Mouse (Mus musculus) gastrocnemius, adult 18-20 months (tissue): ENCODE results near the gene Gm3468. TPM values are rescaled to one million over a fixed set of nuclear protein-coding genes. Genes with fewer than 3 reads are reported as not detected.
A peak's percentile ranks its signal among the peaks of the same experiment; 100 is the strongest.
"Not testable (repeated sequence)": the region's sequence is repeated elsewhere in the genome, so short reads cannot be mapped to it uniquely, and the experiment has no call there.

ENCODE experiments used
- DNase-seq: peaks from one replicate; pipeline ENCODE4 v3.0.0; 2021; ENCODE audit warnings: low spot score
- long read RNA-seq, 2 experiments: library from polyadenylated mRNA; stranded (forward); transcript quantifications; one replicate each; pipeline ENCODE4 v2.0.0; 2021
- total RNA-seq, 2 experiments: library from RNA; stranded (reverse); gene quantifications; 2 replicates each; pipeline ENCODE4 v1.2.3; 2021

The Gm3468 gene
- not detected for total RNA-seq
- long read RNA-seq, experiment 1, partial matches to known transcripts: 0 of 1 reads
- long read RNA-seq, experiment 1, other reads (novel, unspliced or antisense): 1 of 1 reads
- long read RNA-seq, experiment 2: 0 reads

GRCm38 (mm10) chr14:6108272-6108925 lies at the start of gene Gm3468:
TSS of gene Gm3468 (minus strand) at chr14:6108665.
- peak; percentile 4 for DNase-seq

- DNase-seq: not testable (repeated sequence)
These were observed 17.2 kb upstream of the Gm3468 start, which contains the start of gene Gm3476 for GRCm38 (mm10) chr14:6125707-6126106. TSS of gene Gm3476 (minus strand) at chr14:6125807.

DNA sequence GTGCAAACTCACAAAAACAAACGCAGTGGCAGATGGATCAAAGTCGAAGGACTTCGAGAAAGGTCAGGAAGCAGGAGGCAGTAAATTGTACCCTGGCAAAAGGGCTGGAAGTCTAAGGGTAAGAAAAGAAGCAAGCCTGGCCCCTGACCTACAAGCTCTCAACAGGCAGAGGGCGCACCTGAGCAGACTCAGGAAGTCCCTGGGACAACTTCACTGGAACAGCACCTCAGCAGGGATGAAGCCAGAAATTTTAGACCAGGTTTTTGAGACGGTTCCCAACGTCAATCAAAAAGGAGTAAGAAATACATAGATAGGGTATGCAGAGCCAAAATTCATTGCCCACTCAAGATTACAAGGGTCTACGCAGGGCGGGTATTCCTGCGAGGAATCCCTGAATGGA lies 965 bp downstream of the Gm3468 start:
- DNase-seq: not testable (repeated sequence)

DNA sequence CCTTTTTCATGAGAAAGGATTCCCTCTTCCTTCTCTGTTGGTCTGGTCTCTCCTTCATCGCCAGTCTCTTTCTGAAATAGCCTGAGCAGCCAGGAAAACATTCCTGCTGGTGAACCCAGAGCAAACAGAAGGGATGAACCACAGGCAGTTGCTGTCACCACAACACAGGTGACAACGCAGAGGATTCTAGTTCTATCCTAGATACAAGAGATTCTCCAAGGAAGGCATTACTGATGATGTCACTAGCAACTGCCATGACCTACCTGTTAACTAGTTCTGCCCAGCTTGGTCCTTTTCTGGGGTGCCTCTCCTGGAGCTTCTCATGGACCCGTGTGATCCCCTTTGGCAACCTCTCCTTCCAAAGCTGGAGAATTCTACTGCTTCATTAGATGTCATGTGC lies 14.6 kb downstream of the Gm3468 start, which contains the start of gene Gm8206:
TSS of gene Gm8206 (minus strand) at position 101 of the 400 bp plus-strand sequence.
- DNase-seq: not testable (repeated sequence)

GRCm38 (mm10) chr14:6058167-6058566 lies 50.3 kb downstream of the Gm3468 start, which contains the start of gene Gm6337:
TSS of gene Gm6337 (minus strand) at chr14:6058267.
- DNase-seq: not testable (repeated sequence)

Other genes with a start within 250 kb of the Gm3468 start
- gene Gm8237, start 228.3 kb downstream of the Gm3468 start, total RNA-seq: not detected
- not detected for gene Gm3248, start 146.9 kb downstream of the Gm3468 start, total RNA-seq
- not detected for gene Gm3453, start 129.5 kb downstream of the Gm3468 start, total RNA-seq
- gene Gm6337, start 50.4 kb downstream of the Gm3468 start, total RNA-seq: not detected
- gene Gm8206, start 14.7 kb downstream of the Gm3468 start, total RNA-seq: not detected
- gene Gm3476, start 17.1 kb upstream of the Gm3468 start, total RNA-seq: not detected
- not detected for gene Gm21560, start 110.6 kb upstream of the Gm3468 start, total RNA-seq
- not detected for gene Gm3411, start 178.6 kb upstream of the Gm3468 start, total RNA-seq
- gene Gm21103, start 196.2 kb upstream of the Gm3468 start, total RNA-seq: not detected
- not detected for gene Gm3618, start 235.0 kb upstream of the Gm3468 start, total RNA-seq